Mouse (Mus musculus) frontal cortex, postnatal 10 days (tissue): ENCODE measurements at regions not wholly inside any gene's neighbourhood (a gene's known extent, or its start where the extent isn't known, plus 50 kb on each side); places are given as distances from the start of the nearest gene placed in this dataset.

Experiments
- DNase-seq, 2 experiments: peaks; one replicate each; pipeline ENCODE4 v3.0.0; 2022; ENCODE audit warnings: low spot score in 2 of 2, mixed read lengths in 1 of 2

GRCm38 (mm10) chr3:80631391-80631790, 171.2 kb downstream of the Gria2 start:
- DNase-seq = no peak

DNA sequence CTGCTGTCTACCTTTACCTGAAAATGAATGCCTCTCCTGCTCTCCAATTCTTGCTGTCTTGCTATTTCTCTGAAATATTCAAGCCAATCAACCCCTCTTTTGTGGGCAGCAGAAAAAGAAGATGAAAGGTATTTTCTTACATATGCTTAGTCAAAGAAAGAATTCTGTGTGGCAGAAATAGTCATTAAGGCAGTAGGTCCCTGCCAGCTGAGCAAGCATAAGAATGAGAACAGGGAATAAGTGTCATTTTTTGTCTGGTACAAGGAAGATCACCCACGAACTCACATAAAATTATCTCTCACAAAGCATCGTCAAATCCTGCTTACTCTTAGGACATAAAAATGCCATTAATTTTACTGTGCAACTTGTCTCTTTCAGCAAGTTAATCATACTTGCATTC, 192.2 kb downstream of the Gria2 start:
- no peak for DNase-seq

- DNase-seq = no peak
Observed at GRCm38 (mm10) chr3:80608467-80608866, 194.2 kb downstream of the Gria2 start.

DNA sequence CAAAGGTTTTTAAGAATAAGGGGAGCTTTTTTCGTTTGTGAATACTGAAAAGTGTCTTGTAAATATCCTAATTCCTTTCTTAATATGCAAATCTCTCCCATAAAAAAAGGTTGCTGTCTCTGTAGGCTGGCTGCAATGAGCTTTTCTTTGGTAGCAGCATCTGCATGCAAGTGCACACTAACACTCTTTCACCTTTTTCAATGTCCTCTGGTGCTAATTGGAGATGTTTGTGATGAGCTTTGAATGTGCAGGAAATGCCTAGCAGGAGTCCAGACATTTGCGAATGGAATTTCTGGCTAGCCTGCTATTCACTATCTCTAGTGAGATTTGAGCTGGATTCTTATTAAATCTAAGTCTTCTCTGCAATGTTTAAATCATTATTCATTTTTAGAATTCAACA, 194.8 kb downstream of the Gria2 start:
- no peak for DNase-seq

- DNase-seq = no peak
Observed at GRCm38 (mm10) chr3:80597549-80597948, 205.1 kb downstream of the Gria2 start.

DNA sequence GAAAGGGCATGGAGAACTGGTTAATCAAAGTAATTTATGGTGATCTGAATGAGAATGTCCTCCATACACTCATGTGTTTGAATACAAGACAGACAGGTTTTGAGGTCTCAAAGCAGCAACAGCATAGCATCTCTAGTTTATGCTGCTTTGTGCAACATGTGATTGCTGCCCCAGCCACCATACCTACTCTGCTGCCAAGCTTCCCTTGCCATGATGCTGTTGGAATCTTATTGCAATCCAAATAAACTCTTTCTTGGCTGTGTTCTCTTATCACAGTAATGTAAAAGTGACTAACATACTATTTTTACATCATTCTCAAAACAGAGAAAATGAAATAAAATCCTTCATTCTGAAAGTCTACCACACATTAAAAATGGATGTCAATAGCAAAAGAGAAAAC, 235.1 kb downstream of the Gria2 start:
- DNase-seq = no peak

DNA sequence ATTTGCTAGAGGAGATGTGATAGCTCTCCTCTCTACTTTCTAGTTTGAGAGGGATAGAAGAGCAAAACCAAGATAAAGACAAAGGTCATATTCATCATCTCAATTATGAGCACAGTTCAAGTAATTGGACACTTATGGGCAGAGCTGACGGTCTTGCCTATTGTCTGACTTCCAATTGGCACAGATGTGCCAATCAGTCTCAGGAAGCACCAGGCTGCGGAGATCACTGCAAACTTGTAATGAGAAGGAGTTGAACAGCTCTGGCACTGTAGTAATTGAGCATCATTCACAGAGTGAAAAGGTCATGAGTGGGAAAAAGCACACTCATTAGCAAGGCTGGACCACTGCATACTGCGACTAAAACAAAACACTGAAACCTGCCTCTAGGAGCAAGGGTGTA, 236.4 kb downstream of the Gria2 start:
- DNase-seq = no peak

DNA sequence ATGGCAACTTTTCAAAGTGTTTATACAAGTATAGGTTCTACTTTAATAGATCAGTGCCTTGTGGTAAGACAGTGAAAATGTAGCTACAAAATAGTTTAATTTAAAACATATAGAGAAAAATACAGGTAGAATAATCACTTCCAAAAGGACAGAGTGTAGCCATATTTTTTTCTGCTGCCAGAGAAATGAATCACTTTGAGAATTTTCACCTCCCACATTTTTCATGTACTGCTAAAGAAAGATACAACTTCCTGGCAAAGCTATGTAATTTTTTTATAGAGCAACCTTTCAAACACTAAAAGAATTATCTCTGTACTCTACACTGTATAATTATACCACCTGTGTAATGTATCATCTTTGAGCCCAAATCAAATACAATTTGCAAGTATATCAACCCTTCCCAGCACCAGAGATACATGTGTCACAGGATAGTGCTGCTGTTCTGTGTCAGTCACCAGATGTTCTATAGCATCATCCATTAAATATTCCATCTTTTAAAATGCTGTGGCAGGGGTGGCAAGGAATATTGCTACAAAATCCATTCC, 256.4 kb downstream of the Gria2 start:
- no peak for DNase-seq

DNA sequence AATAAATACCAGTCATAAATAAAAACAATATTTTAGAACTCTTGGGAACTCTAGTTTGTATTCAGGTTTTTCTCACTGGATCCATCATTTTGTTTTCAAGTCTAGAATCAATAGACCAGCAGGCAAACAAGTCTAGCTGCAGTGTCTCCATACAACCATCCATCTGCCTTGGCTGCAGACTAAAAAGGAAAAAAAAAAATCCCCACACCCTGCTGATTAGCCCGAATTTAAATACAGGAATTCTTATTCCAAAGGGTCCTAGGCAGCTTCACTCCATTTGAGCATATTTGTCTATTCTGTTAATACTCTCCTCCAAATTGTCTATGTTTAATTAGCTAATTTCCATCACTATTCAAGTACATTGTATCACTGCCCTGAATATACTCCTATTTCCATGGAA, 258.9 kb downstream of the Gria2 start:
- DNase-seq = no peak

DNA sequence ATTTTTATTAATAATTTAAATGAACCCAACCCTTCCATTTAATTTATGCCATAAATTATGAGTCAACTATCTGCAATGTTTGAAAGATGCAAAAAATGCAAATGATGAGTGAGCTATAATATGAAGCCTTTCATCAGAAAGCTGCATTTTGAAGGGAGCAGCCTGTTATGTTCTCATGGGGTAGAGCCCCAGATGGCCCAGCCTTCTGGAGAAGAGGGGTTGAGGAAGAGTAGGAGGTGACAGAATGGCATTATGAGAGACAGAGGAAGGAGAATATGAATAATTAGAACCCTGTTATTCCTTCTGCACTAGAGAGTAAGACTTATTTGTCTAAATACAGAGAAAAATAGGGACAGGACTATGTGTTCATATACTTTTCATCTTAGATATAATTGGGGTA, 261.3 kb downstream of the Gria2 start:
- DNase-seq = peak in 1 of 2 experiments; percentile 16

GRCm38 (mm10) chr3:80533706-80534349, 268.8 kb downstream of the Gria2 start:
- DNase-seq = peak in 1 of 2 experiments; percentile 25

GRCm38 (mm10) chr3:80514026-80514425, 288.6 kb downstream of the Gria2 start:
- DNase-seq = no peak

GRCm38 (mm10) chr3:80509185-80509584, 293.4 kb downstream of the Gria2 start:
- DNase-seq = no peak

DNA sequence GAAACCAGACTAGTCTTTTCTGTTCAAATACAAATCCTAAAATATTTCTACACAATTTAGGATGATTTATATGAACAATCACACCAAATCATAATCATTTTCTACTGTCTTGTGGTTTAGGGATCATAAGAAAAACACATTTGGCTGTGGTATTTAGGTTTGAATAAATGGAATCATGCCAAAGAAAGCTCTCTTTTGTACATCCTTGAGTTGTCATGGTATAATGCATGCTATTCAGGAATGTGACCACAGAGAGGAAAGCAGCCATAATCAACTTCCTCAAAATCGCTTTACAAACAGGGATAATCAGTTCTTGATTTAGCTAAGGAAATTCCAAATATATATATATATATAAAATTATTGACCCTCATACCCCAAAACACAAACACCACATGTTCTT, 295.9 kb downstream of the Gria2 start:
- DNase-seq = no peak

- no peak for DNase-seq
Observed at GRCm38 (mm10) chr3:80501117-80501516, 301.5 kb downstream of the Gria2 start.

- no peak for DNase-seq
Observed at GRCm38 (mm10) chr3:80496556-80496955, 306.1 kb downstream of the Gria2 start.

GRCm38 (mm10) chr3:80484168-80484833, 318.3 kb downstream of the Gria2 start:
- no peak for DNase-seq

DNA sequence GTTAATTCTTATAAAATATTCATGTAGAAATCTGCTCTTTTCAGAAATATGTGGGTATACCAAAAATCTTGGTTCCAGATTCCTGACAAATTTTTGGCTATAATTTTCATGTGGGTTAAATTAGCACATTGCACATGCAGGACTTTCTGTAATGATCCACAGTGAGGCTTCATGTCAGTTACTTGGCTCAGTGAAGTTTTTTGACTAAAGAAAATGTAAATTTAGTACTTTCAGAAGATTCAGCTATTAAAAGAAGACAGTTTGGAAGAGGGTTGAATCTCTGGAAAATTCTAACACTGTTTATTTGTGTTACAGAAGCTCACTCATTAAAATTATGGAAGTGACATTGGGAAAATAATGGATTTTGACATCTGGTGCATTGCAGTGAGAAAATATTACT, 324.0 kb downstream of the Gria2 start:
- no peak for DNase-seq

- no peak for DNase-seq
Observed at GRCm38 (mm10) chr3:80473686-80474085, 328.9 kb downstream of the Gria2 start.
